Mouse (Mus musculus): ENCODE data around the gene Ldlrad3. TPM values are rescaled to one million over a fixed set of nuclear protein-coding genes. Genes with fewer than 3 reads are reported as not detected.

The Ldlrad3 gene
- not detected for polyA plus RNA-seq (2017; shearing (Covaris generic))

GRCm38 (mm10) chr2:102185951-102186561, at the start of gene Ldlrad3:
Ldlrad3 (minus strand) TSS chr2:102186385.

Other genes starting within 250 kb of the Ldlrad3 start
- 42.0 TPM for gene Trim44, start 221.4 kb upstream of the Ldlrad3 start, polyA plus RNA-seq (2017; shearing (Covaris generic))

All from effector memory CD4-positive, alpha-beta T cell, adult 7 months (primary cell).